Mouse (Mus musculus) heart, postnatal 36 days (tissue): ENCODE measurements at regions not wholly inside any gene's neighbourhood (a gene's known extent, or its start where the extent isn't known, plus 50 kb on each side); places are given as distances from the start of the nearest gene placed in this dataset.

ENCODE experiments used
- DNase-seq, 2 experiments: peaks; one replicate each; pipeline ENCODE4 v3.0.0; 2021 to 2022
- intact Hi-C: fragments of 180-260 bp; cut with DNase I; formaldehyde crosslinking; loops from one replicate; pipeline ENCODE4 v1.15.1; 2025

DNA sequence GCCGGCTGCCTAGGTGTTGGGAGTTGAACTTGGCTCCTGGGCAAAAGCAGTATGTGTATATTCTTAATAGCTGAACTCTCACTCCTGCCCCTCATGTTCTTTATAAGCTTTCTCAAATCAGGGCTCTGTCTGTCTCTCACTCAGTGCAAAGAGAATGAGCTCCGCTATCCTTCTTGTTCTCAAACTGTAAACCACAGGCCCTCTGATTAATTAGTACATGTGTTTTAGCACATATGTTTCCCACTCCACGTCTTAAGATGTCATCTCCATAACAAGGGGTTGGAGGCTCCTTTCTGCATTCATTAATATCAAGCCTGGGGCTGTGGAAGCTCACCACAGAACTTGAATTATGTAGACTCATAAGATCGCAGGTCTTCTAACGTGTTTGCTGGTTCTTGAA lies 104.7 kb downstream of the Nsun3 start:
- intact Hi-C loops: no loop called here
- DNase-seq: no peak

DNA sequence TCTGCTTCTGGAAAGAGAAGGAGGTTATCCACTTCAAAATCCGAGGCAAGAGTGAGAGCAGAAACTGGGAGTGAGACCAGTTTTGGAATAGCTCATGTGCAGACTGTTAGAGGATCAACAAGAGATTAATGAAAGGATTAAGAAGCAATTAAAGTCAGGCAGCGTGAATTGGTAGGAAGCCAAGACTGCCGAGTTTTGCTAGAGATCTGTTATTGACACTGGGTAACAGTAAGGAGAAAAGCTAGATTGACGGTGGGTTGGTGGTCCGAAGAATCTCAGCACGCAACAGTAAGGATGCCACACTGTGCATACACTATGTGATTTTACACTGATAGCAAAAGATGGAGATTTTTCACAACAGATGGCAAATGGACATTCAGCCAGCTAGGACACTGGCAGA lies 109.8 kb downstream of the Nsun3 start:
- intact Hi-C loops: no loop called here
- no peak for DNase-seq

DNA sequence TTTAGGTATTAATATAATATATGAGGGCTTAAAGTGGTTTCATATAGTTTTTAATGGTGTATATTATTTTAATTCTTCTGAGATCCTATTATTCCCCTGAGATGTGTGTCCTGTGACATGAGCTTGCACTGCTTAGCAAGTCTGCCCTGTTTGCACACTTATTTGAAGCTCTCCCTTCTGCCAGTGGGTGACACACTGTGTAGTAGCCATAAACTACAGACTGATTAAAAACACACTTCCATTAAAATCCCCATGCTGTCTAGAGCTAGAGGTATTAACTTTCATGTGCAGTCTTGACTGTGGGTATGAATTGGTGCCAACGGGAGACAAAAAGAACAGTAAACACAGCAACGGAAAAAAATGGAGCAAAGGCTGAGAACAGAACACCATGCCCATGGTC lies 129.2 kb downstream of the Nsun3 start:
- intact Hi-C loops: no loop called here
- DNase-seq: no peak

DNA sequence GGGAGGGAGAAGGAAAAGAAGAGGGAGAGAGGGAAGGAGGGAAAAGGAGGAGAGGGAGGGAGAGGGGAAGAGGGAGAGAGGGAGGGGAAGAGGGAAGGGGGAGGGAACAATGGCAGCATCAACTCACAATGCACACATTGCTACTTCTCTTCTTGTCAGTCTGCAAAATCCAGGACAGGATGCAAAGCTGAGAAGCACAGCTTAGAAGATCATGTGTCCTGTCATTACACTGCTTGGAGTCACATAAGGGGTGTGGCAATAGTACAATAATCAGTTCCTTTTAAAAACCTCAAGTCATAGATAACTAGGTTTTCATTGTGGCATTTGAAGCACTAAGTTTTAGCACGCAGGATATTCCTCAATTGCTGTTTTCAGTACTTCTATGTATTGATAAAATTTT lies 132.2 kb downstream of the Nsun3 start:
- intact Hi-C loops: no loop called here
- DNase-seq: no peak

DNA sequence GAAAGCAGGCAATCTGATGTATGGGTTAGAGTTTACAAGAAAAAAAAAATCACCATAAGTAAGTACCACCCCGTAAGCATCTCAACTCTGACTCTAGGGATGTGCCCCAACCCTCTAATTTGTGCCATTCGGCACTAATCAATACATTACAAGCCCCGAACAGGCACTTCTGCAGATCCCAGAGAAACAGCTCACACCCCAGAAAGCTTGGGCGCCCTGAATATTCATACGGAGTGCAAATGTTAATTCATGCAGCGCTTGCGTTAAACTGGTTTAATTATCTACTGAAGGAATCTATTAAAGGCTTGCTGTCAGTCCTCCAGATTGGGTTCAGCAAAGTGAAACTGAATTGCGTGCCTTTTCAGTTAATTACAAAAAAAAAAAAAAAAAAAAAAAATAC lies 132.8 kb downstream of the Nsun3 start:
- intact Hi-C loops: no loop called here

DNA sequence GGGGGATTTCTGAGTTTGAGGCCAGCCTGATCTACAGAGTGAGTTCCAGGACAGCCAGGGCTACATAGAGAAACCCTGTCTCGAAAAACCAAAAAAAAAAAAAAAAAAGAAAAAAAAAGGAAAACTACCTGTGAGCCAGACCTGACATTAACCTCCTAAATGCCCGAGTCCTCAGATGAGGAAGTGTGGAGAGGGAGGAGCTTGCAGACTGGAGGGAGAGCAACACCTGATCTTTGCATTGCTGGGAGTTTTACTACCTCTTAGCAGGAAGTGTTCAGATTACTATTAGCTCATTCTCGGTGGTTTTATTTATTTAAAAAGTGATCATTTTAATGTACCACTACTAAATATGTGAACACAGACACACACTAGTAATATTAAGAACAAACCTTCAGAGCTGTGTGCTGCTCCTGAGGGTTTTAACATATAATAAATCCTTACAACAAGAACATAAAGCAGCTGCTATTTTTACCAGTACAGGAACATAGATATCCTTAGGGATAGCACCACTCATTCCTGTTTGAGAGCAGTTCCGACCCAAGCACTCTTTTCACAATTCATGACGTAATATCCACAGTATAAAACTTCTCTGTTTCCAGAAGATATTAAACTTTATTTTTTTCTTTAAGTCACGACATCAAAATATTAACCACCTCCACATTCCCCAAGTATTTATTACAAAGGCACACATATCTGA lies 133.7 kb downstream of the Nsun3 start:
- no peak for DNase-seq
- intact Hi-C loops: no loop called here

More for the DNA sequence above, 132.8 kb downstream of the Nsun3 start:
- DNase-seq: no peak

DNA sequence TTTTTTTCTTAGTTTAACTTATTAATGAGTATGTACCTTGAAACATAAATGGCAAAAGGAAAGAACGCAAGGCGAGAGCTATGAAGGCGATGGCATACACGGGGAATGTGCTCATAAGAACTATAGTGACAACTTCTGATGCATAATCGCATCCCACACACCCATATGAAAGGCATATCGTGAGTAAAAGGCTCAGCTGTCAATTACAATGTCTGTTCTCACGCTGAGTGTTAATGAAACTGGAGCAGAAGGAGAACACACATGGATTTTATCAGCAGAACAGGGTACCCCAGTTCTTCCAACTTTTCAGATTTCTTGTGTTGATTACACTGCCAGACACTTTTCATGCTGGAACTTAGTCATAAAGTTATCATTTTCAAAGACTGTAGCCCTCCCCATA lies 135.8 kb downstream of the Nsun3 start:
- DNase-seq: no peak
- intact Hi-C loops: no loop called here

DNA sequence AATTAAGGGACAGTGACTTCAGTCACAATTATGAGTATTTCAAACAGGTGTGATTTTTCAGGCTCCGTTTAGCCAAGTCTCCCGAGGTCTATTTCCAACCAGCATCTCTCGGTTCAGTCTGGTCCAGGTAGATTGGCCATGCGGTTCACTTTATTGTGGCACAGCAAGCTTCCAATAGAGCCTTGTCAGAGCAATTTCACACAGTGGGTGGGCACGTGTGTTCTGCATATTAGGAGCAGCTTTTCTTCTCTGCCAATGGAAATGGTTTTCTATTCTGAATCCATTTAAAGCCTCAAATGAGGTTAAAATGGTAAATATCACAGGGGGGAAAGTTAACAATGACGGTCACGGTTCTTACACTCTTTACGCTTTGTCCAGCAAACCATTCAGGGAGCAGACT lies 138.3 kb downstream of the Nsun3 start:
- DNase-seq: no peak
- intact Hi-C loops: loop anchor here (5.0 kb wide), 1 partner anchor 141 kb away; no protein-coding TSS in a partner anchor

DNA sequence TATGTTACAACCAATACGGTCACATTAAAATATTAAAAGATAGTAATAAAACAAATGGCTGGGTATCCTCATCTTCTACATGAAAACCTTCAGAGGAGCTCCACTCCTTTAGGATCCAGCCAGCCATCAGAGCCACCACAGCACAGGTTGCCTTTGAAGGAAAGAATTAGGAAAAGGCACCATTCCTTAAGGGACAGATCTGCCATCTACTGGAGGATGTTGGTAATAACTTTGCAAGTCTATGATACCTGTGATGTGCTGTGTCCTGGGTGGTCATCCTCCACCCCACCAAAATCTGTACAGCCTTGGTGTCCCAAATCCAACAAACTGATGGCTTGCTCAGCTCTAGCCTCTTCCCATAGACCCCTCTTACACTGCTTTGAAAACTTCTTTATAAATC lies 140.5 kb downstream of the Nsun3 start:
- DNase-seq: no peak
- intact Hi-C loops: loop anchor here (5.0 kb wide), 1 partner anchor 139 kb away; no protein-coding TSS in a partner anchor

DNA sequence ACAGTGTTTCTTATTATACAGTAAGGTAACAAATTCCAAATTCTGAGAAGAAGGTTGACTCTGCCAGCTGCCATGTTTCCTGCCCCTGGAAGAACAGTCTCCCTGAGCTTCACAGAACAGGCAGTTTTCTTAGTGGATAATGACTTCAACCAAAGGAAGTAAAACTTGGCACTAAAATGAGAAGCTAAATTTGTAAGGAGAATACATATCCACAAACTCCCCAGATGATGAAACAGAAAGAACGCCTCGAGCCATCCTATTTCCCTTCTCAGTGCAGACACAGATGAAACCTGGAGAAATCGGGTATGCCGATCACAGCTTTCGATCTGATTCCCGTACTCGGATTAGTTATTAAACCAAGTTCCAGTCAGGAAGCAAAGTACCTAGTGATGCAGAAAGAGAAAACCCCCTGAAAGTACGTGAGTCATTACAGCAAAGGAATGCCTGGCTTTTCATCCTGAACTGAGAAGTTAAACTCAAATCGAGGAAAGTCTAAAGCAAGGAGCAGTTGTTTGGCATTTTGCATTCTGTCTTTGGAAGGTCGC lies 143.7 kb downstream of the Nsun3 start:
- intact Hi-C loops: no loop called here
- DNase-seq: no peak

DNA sequence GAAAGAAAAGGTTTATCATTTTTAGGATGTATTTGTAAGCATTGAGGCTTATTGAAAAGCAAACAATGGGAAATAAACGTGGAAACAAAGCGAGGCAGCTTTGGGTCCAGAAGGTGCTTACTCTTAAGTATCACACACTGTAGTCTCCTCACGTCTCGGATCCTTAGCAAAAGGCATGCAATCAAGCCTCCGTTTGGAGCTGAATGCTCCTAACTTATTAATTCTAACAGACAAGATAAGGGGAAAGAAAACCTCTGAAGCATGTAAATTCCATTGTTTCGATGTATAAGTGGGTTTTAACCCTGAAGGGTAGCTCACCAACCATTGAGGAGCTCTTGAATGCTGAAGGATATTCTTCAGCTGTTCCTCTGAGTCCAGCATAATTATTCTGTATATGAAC lies 162.7 kb downstream of the Nsun3 start:
- DNase-seq: no peak
- intact Hi-C loops: no loop called here

DNA sequence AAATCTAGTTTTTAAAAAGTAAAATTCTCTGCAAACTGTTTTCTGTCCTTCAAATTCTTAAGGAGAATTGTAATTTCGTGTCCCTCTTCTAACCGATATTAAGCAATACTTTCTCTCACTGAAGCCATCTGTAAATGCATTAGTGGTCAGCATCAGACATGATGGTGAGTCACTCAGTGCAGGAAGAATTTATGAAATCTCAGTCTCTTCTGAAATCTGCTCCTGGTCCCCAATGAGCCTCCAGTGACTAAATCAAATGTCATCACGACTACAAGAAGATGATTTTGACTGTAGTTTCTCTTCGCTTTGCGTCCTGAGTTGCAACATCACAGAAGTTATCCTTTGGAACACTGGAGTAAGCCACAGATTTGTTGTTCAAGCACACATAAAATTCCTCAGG lies 175.7 kb downstream of the Nsun3 start:
- no peak for DNase-seq
- intact Hi-C loops: no loop called here

DNA sequence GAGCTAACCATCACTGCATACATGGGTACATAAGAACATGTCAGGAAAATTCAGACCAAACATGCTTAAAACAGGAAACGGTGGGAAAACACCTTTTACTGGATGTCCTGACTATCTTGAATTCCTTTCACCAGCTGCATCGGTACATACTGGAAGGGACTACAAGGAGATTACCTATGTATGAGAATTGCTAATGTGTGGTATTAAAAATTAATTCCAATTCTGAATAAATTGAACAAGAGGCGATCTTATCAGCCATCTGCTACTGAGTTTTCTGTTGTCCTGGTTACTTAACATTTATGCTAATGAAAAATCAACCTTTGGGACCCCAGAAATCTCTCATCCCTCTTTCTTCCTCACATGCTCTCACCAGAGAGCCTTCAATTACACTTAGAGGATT lies 178.0 kb downstream of the Nsun3 start:
- DNase-seq: no peak
- intact Hi-C loops: no loop called here

DNA sequence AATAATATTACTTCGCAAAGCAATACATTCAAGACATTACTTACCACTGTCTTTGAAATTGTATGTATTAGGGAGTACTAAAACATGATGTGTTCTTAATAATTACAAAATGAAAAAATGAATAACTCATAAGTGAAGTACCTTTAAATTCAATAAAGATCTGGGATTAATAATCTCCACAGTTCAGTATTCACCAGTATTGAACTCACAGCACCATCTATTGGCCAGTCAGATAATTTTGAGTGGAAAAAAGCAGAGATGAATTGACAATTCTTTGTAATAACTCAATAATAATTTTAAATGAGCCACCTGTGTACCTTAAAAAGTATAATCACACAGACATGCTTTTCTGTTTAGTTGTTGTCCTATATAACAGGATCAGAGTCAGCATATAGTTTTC lies 180.7 kb downstream of the Nsun3 start:
- intact Hi-C loops: no loop called here
- DNase-seq: no peak

DNA sequence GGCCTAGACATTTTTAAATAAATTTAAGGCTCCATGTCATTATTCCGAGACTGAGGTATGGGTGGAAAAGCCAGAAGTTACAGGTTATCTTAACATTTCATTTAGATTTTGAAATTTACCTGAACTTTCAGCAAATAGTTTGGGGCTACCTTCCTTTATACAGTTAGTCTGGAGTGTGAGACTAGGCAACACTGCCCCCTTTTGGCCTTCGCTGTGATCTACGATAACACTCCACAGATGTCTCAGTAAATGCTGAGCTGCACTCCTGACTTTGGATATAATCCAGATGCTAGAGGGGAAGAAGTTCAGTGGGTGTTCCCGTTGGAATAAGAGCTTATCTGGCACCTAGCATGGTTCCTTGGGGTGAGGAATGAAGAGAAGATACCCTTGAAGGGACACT lies 224.6 kb downstream of the Nsun3 start:
- DNase-seq: peak; percentile 7
- intact Hi-C loops: loop anchor here (10.0 kb wide), 1 partner anchor 57 kb away; no protein-coding TSS in a partner anchor

DNA sequence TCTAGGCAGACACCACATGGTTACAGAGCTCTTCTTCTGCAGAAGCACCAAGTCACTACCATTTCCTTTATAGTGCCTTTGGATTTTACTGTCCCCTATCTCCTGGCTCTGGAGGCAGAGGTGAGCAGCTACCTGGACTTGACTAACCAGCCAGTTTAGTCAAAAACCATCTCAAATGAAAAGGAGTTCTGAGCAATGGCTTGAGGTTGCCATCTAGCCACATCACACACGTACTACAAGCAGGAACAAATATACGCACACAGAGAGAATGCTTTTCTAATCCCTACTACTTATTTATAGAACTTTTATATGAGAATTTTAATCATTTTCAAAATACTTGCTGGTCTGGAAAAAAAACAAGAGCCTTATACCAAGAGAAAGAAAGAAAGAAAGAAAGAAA lies 243.5 kb downstream of the Nsun3 start:
- intact Hi-C loops: no loop called here
- DNase-seq: no peak

DNA sequence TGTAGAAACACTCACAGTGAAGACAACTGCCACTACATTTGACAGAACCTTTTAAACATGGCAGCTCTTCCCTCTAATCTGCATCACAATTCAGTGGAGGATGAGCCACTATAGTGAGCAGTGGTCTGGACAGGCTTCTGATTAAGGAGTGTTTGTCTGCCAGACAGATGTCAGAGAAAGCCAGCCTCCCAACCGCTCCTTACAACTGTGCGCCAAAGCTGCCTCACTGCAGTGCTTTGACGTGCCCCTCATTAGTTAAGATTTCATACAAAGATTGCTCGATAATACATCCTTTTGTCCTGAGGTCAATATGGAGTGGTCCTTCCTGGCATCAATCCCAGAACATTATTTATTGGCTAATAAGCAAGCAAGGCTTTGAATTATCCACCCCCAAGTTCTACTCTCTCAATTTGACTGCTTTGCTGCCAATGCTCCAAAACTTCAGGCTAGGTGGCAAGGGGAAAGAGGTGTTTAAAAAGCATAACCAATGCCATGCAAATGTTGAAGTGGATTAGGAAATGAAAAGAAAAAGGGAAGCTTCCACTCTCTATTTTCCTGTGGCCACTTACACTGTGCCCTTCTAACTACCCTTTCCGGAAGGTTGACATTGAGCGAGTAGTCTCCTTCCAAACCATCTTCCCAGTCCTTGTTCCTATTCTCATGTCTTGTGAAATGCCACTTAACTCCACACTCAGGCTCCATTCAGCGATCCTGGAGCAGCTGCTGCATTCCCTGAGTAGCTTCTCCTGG lies 248.7 kb downstream of the Nsun3 start:
- no peak for DNase-seq
- intact Hi-C loops: no loop called here

DNA sequence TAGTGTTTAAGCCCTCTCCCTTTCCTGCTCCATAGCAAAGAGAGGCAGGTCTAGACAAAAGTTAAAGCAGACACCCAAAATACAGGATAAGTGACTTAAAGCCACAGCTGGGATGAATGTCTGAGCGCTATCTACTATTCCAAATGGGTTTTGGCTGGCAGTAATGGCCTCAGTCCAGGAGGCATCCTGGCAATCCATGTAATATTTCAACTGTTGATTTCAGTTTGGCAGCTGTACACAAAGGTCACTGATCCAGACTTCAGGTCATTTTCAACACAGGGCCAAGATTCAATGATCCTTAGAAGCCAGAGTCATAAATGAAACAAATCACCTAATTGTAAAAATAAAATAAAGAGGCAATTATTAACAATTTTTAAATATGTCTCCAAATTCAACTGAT lies 277.3 kb downstream of the Nsun3 start:
- DNase-seq: peak; percentile 8 to 10
- intact Hi-C loops: loop anchor here (5.0 to 10.0 kb wide), 2 partner anchors 55 to 138 kb away; no protein-coding TSS in a partner anchor

DNA sequence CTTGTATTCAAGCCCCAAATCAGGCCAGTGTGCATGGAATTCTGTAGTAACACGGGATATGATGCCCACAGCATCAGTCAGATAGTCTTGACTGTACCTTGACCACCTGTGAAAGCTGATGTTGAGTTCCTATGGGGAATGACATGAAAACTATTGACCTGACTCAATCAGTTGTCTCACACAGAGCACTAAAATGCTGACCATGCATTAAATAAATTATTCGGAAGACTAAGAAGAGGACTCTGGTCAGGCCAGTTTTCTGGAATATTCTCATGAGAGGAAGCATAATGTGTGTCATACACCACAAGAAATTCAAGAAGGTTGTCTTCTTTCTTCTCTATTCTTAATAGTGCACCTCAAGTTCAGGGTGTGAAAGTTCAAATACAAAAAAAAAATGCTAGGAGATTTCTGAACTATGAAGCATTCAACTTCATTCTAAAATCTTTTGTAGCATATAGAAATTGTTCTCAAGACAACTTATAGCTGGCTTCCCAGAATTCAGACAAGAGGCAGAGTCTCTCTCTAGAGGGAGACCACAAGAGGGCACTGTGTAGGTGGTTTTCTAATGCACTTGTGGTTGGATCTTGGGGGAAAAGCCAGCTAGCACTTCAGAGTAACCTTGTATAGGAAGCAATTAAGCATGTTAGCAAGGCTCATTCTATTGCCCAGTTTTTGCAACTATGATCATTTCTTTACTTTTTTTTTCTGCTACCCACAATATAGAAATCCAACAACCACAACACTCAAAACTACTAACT lies 279.7 kb downstream of the Nsun3 start:
- intact Hi-C loops: loop anchor here (5.0 to 10.0 kb wide), 2 partner anchors 58 to 140 kb away; no protein-coding TSS in a partner anchor
- DNase-seq: peak in 1 of 2 experiments; percentile 2

DNA sequence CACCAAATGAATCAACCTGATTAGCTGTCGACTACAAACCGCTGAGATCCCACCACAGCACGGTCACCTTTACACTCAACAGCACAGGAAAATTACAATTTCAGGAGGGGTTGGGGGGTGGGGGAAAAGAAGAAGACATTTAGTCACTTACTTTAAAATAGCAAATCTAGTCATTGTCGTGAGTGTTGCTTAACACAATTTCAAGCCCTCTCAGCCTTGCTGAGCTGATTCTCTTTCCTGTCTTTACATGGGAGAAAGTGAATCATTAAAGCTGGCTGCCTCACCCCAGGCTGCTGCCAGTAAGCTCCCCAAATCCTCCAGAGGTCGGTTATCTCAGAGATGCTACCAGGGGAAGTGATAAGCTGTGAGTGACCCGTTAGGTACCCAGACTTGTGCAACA lies 285.7 kb downstream of the Nsun3 start:
- intact Hi-C loops: loop anchor here (10.0 kb wide), 1 partner anchor 64 kb away; no protein-coding TSS in a partner anchor
- DNase-seq: no peak

DNA sequence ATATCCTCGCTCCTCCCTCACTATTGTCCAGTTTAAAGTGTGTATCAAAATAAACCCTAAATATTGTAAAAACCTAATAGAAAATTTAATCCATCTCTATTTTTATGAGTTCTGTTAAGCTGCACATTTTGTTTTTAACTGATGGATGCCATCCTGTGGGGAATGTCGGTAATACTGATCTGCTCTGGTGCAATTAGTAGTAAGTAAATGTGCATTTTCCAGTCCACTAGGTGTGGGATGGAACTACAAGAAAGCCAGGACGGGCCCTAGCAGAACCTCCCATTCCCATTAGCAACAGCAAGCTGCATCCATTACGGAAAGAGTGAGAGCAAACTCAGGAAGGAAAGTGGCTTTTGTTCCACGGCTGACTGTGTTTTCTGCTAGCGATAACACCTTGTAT lies 286.3 kb downstream of the Nsun3 start:
- intact Hi-C loops: loop anchor here (10.0 kb wide), 1 partner anchor 64 kb away; no protein-coding TSS in a partner anchor
- no peak for DNase-seq
